Mouse (Mus musculus): ENCODE measurements around the gene Sp1. TPM values are rescaled to one million over a fixed set of nuclear protein-coding genes. Genes with fewer than 3 reads are reported as not detected.

Gene Sp1
- total and polyA plus RNA-seq, 3 experiments, result 23.5 to 31.8 (median 27.1) TPM

GRCm38 (mm10) chr15:102459847-102460246, 53.9 kb downstream of the Sp1 start:
- dilution Hi-C loops (cut with MboI; ENCODE audit: extremely low pct_ligation_motif_present, extremely low pct_unique_long_range_greater_than_20kb, low sequenced_read_pairs), result no loop called here
- H3K4me1 ChIP-seq (ENCODE audit: control insufficient read depth in 1 of 2, insufficient read depth in 2 of 2), result peaks cover 0 to 30% of the 10 kb centered on the region in 2 experiments; a peak in 3 of 4 replicates
- peak overlapping the region; percentile 64 to 85 (median 83) for H3K4me3 ChIP-seq (replicated peaks in 1 of 3; ENCODE audit: low read depth in 2 of 3, low read length in 2 of 3, poor library complexity in 1 of 3)
- H3K79me2 ChIP-seq (replicated peaks; ENCODE audit: control insufficient read depth, extremely low read depth, insufficient read depth, poor library complexity, severe bottlenecking), result peaks cover 28% of the 10 kb centered on the region
- H3K36me3 ChIP-seq (replicated peaks in 1 of 2; ENCODE audit: control insufficient read depth in 1 of 2, insufficient read depth in 1 of 2, low read length in 1 of 2), result peaks cover 17 to 26% of the 10 kb centered on the region in 2 experiments
- no peak overlapping the region for H3K27ac ChIP-seq (ENCODE audit: insufficient read depth, low read depth)
- no peak for DNase-seq (ENCODE audit: extremely low read depth)
- in situ Hi-C loops (cut with MboI; ENCODE audit: low pct_ligation_motif_present, low pct_unique_long_range_greater_than_20kb, low sequenced_read_pairs), result no loop called here
- H3K9ac ChIP-seq (ENCODE audit: insufficient read depth, low read depth), result peak overlapping the region; percentile 66
- no peaks in the 10 kb centered on the region for H3K27me3 ChIP-seq (replicated peaks)
- peak overlapping the region; percentile 90 for H3K4me2 ChIP-seq (ENCODE audit: insufficient read depth, low read depth, poor library complexity, severe bottlenecking)
- H3K9me3 ChIP-seq (replicated peaks; ENCODE audit: low read length), result no peaks in the 10 kb centered on the region
- TF ChIP-seq CHD1 (IDR thresholded peaks at IDR 0.05; ENCODE audit: low read depth, low read length) (no peak), SIN3A (IDR thresholded peaks at IDR 0.05; ENCODE audit: low read length) (peak; percentile 15; the same call in 1 of the 2 replicates), JUN (IDR thresholded peaks at IDR 0.05; ENCODE audit: insufficient read depth, low read depth, low read length) (no peak)

DNA sequence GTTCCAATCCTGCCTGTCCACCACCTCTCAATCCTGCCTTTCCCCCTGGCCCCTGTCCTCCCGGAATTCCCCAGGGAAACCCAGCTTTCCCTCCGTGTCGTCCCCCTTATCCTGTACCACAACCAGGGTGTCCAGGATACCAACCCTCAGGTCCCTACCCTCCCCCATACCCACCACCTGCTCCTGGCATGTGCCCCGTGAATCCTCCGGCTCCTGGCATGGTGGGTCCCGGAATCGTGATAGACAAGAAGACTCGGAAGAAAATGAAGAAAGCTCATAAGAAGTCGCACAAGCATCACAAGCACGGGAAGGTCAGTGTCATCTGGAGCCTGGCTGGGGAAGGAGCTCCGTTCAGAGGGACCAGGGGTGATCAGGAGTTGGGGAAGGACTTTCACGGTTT, 54.5 kb downstream of the Sp1 start:
- H3K79me2 ChIP-seq (replicated peaks; ENCODE audit: control insufficient read depth, extremely low read depth, insufficient read depth, poor library complexity, severe bottlenecking), result peaks cover 28% of the 10 kb centered on the region
- H3K27ac ChIP-seq (ENCODE audit: insufficient read depth, low read depth), result no peak overlapping the region
- dilution Hi-C loops (cut with MboI; ENCODE audit: extremely low pct_ligation_motif_present, extremely low pct_unique_long_range_greater_than_20kb, low sequenced_read_pairs), result no loop called here
- H3K4me3 ChIP-seq (replicated peaks in 1 of 3; ENCODE audit: low read depth in 2 of 3, low read length in 2 of 3, poor library complexity in 1 of 3), result peak overlapping the region; percentile 64 to 85 (median 83)
- in situ Hi-C loops (cut with MboI; ENCODE audit: low pct_ligation_motif_present, low pct_unique_long_range_greater_than_20kb, low sequenced_read_pairs), result no loop called here
- TF ChIP-seq NELFE (IDR thresholded peaks at IDR 0.05; ENCODE audit: low read depth, low read length), result no peak
- DNase-seq (ENCODE audit: extremely low read depth), result no peak
- H3K4me1 ChIP-seq (ENCODE audit: control insufficient read depth in 1 of 2, insufficient read depth in 2 of 2), result peaks cover 0 to 30% of the 10 kb centered on the region in 2 experiments; a peak in 3 of 4 replicates
- H3K27me3 ChIP-seq (replicated peaks), result no peaks in the 10 kb centered on the region
- H3K9me3 ChIP-seq (replicated peaks; ENCODE audit: low read length), result no peaks in the 10 kb centered on the region
- peak overlapping the region; percentile 90 for H3K4me2 ChIP-seq (ENCODE audit: insufficient read depth, low read depth, poor library complexity, severe bottlenecking)
- H3K36me3 ChIP-seq (replicated peaks in 1 of 2; ENCODE audit: control insufficient read depth in 1 of 2, insufficient read depth in 1 of 2, low read length in 1 of 2), result peaks cover 17 to 31% of the 10 kb centered on the region in 2 experiments
- peak overlapping the region; percentile 66 for H3K9ac ChIP-seq (ENCODE audit: insufficient read depth, low read depth)

GRCm38 (mm10) chr15:102460971-102461370, 55.0 kb downstream of the Sp1 start:
- Histone ChIP-seq H3K36me3 (replicated peaks in 1 of 2; ENCODE audit: control insufficient read depth in 1 of 2, insufficient read depth in 1 of 2, low read length in 1 of 2) (peaks cover 17 to 36% of the 10 kb centered on the region in 2 experiments), H3K4me3 (replicated peaks in 1 of 3; ENCODE audit: low read depth in 2 of 3, low read length in 2 of 3, poor library complexity in 1 of 3) (peak overlapping the region; percentile 64 to 85 (median 83)), H3K27me3 (replicated peaks) (no peaks in the 10 kb centered on the region), H3K27ac (ENCODE audit: insufficient read depth, low read depth) (no peak overlapping the region), H3K4me1 (ENCODE audit: control insufficient read depth in 1 of 2, insufficient read depth in 2 of 2) (peaks cover 0 to 30% of the 10 kb centered on the region in 2 experiments; a peak in 3 of 4 replicates), H3K9ac (ENCODE audit: insufficient read depth, low read depth) (peak overlapping the region; percentile 66), H3K9me3 (replicated peaks; ENCODE audit: low read length) (no peaks in the 10 kb centered on the region), H3K4me2 (ENCODE audit: insufficient read depth, low read depth, poor library complexity, severe bottlenecking) (peak overlapping the region; percentile 90; the same call in 1 of the 2 replicates), H3K79me2 (replicated peaks; ENCODE audit: control insufficient read depth, extremely low read depth, insufficient read depth, poor library complexity, severe bottlenecking) (peaks cover 28% of the 10 kb centered on the region)
- dilution Hi-C loops (cut with MboI; ENCODE audit: extremely low pct_ligation_motif_present, extremely low pct_unique_long_range_greater_than_20kb, low sequenced_read_pairs), result no loop called here
- 0 out of 2 replicates have a peak, but pooled peaks have one; percentile 28 for TF ChIP-seq MAZ (IDR thresholded peaks at IDR 0.05; ENCODE audit: low read depth, low read length)
- no peak for TF ChIP-seq POLR2A (IDR thresholded peaks at IDR 0.05; ENCODE audit: low read depth, low read length)
- in situ Hi-C loops (cut with MboI; ENCODE audit: low pct_ligation_motif_present, low pct_unique_long_range_greater_than_20kb, low sequenced_read_pairs), result no loop called here
- peak; percentile 34 for DNase-seq (ENCODE audit: extremely low read depth)
